Mouse (Mus musculus) limb, embryonic 12.5 days (tissue): ENCODE results near the gene Igflr1. TPM values are rescaled to one million over a fixed set of nuclear protein-coding genes. Genes with fewer than 3 reads are reported as not detected.

Source experiments
- ATAC-seq: fragments of 200-750 bp; cut with Nextera tagmentation; 2 replicates; pipeline ENCODE4 v1.8.0; 2017; ENCODE audit warnings: low read depth, moderate TSS enrichment; ENCODE audit not compliant: insufficient number of reproducible peaks, insufficient read depth, low FRiP score, low TSS enrichment
- H3K27ac ChIP-seq: fragments of 300-500 bp; sonication (generic); 2 replicates; pipeline ENCODE4 v1.5.1; 2016; ENCODE audit warnings: mild to moderate bottlenecking, moderate library complexity
- H3K27me3 ChIP-seq: fragments of 300-500 bp; sonication (generic); 2 replicates; pipeline ENCODE4 v1.6.1; 2016; ENCODE audit warnings: mild to moderate bottlenecking, moderate library complexity
- H3K36me3 ChIP-seq: fragments of 300-500 bp; sonication (generic); 2 replicates; pipeline ENCODE4 v1.6.1; 2016; ENCODE audit warnings: mild to moderate bottlenecking, moderate library complexity
- H3K4me1 ChIP-seq: fragments of 300-500 bp; sonication (generic); replicated peaks from 2 replicates; pipeline ENCODE4 v1.6.1; 2016
- H3K4me2 ChIP-seq: fragments of 300-500 bp; sonication (generic); 2 replicates; pipeline ENCODE4 v1.6.1; 2016; ENCODE audit warnings: mild to moderate bottlenecking, moderate library complexity
- H3K4me3 ChIP-seq: fragments of 300-500 bp; sonication (generic); replicated peaks from 2 replicates; pipeline ENCODE4 v1.5.1; 2016; ENCODE audit warnings: mild to moderate bottlenecking
- H3K9ac ChIP-seq: fragments of 300-500 bp; sonication (generic); replicated peaks from 2 replicates; pipeline ENCODE4 v1.6.1; 2016; ENCODE audit warnings: mild to moderate bottlenecking, moderate library complexity
- H3K9me3 ChIP-seq: fragments of 300-500 bp; sonication (generic); 2 replicates; pipeline ENCODE4 v1.6.1; 2016; ENCODE audit warnings: mild to moderate bottlenecking, moderate library complexity
- WGBS: fragments of 180-500 bp; shearing (Covaris S2); methylation state at CpG from one replicate; pipeline ENCODE4 v1.1.7; 2016; 5-methylcytosine and 5-hydroxymethylcytosine counted together
- polyA plus RNA-seq: library from polyadenylated mRNA; unstranded; fragments of >200 nt; fragmentation: Nextera tagmentation; extraction: Ambion mirVana; gene quantifications from 2 replicates; pipeline ENCODE4 v1.2.1, GENCODE M21; 2016

Gene Igflr1
- polyA plus RNA-seq, 1 experiment from 2014 or later = 3.2 TPM

- ATAC-seq = no peak
- Histone ChIP-seq H3K4me1 (peaks cover 15% of the 10 kb centered on the region), H3K9me3 (no peaks in the 10 kb centered on the region), H3K27ac (no peak overlapping the region), H3K36me3 (peaks cover 60% of the 10 kb centered on the region), H3K4me3 (no peak overlapping the region), H3K27me3 (no peaks in the 10 kb centered on the region), H3K4me2 (no peak overlapping the region), H3K9ac (no peak overlapping the region)
- 89% methylated on average over 9 of the region's 9 CpGs for WGBS
Observed at GRCm38 (mm10) chr7:30566033-30566432, 806 bp downstream of the Igflr1 start.

- Histone ChIP-seq H3K4me3 (no peak overlapping the region), H3K9me3 (no peaks in the 10 kb centered on the region), H3K27ac (no peak overlapping the region), H3K4me2 (no peak overlapping the region), H3K9ac (no peak overlapping the region), H3K36me3 (peaks cover 75% of the 10 kb centered on the region), H3K27me3 (no peaks in the 10 kb centered on the region), H3K4me1 (peaks cover 7% of the 10 kb centered on the region)
- no peak for ATAC-seq
- 88% methylated on average over 11 of the region's 11 CpGs for WGBS
Observed at GRCm38 (mm10) chr7:30567555-30567954, 2.3 kb downstream of the Igflr1 start.

GRCm38 (mm10) chr7:30572389-30572788 lies 7.2 kb downstream of the Igflr1 start:
- no peaks in the 10 kb centered on the region for H3K4me1 ChIP-seq
- no peak overlapping the region for H3K9ac ChIP-seq
- whole genome bisulfite sequencing = 92% methylated on average over 5 of the region's 5 CpGs
- no peaks in the 10 kb centered on the region for H3K27me3 ChIP-seq
- H3K4me2 ChIP-seq = no peak overlapping the region
- H3K27ac ChIP-seq = no peak overlapping the region
- ATAC-seq = no peak
- H3K36me3 ChIP-seq = peaks cover 97% of the 10 kb centered on the region
- no peak overlapping the region for H3K4me3 ChIP-seq
- no peaks in the 10 kb centered on the region for H3K9me3 ChIP-seq

GRCm38 (mm10) chr7:30572969-30573368 lies 7.7 kb downstream of the Igflr1 start:
- no peak overlapping the region for H3K4me2 ChIP-seq
- no peaks in the 10 kb centered on the region for H3K27me3 ChIP-seq
- no peak overlapping the region for H3K9ac ChIP-seq
- ATAC-seq = no peak
- no peaks in the 10 kb centered on the region for H3K4me1 ChIP-seq
- no peaks in the 10 kb centered on the region for H3K9me3 ChIP-seq
- no peak overlapping the region for H3K27ac ChIP-seq
- H3K4me3 ChIP-seq = no peak overlapping the region
- WGBS = 78% methylated on average over 2 of the region's 2 CpGs
- peaks cover 100% of the 10 kb centered on the region for H3K36me3 ChIP-seq

GRCm38 (mm10) chr7:30579950-30580349 lies 14.7 kb downstream of the Igflr1 start:
- H3K4me2 ChIP-seq = no peak overlapping the region
- ATAC-seq = no peak
- no peak overlapping the region for H3K27ac ChIP-seq
- H3K4me1 ChIP-seq = no peaks in the 10 kb centered on the region
- peaks cover 100% of the 10 kb centered on the region for H3K36me3 ChIP-seq
- H3K4me3 ChIP-seq = no peak overlapping the region
- H3K9ac ChIP-seq = no peak overlapping the region
- WGBS = 91% methylated on average over 8 of the region's 8 CpGs
- no peaks in the 10 kb centered on the region for H3K9me3 ChIP-seq
- H3K27me3 ChIP-seq = no peaks in the 10 kb centered on the region

GRCm38 (mm10) chr7:30581547-30581946 lies 16.3 kb downstream of the Igflr1 start:
- Histone ChIP-seq H3K4me2 (no peak overlapping the region), H3K9me3 (no peaks in the 10 kb centered on the region), H3K4me1 (peaks cover 2% of the 10 kb centered on the region; the same call in 1 of the 2 replicates), H3K36me3 (peaks cover 100% of the 10 kb centered on the region), H3K9ac (no peak overlapping the region), H3K4me3 (no peak overlapping the region), H3K27me3 (no peaks in the 10 kb centered on the region), H3K27ac (no peak overlapping the region)
- no peak for ATAC-seq
- WGBS = 98% methylated on average over 16 of the region's 16 CpGs

GRCm38 (mm10) chr7:30584339-30584738 lies 19.1 kb downstream of the Igflr1 start:
- Histone ChIP-seq H3K9ac (no peak overlapping the region), H3K27ac (no peak overlapping the region), H3K27me3 (no peaks in the 10 kb centered on the region), H3K9me3 (no peaks in the 10 kb centered on the region), H3K4me1 (peaks cover 14% of the 10 kb centered on the region), H3K4me3 (no peak overlapping the region), H3K36me3 (peaks cover 75% of the 10 kb centered on the region), H3K4me2 (no peak overlapping the region)
- 94% methylated on average over 10 of the region's 10 CpGs for WGBS
- no peak for ATAC-seq

GRCm38 (mm10) chr7:30585170-30585569 lies 19.9 kb downstream of the Igflr1 start:
- Histone ChIP-seq H3K27ac (no peak overlapping the region), H3K27me3 (no peaks in the 10 kb centered on the region), H3K36me3 (peaks cover 67% of the 10 kb centered on the region), H3K9me3 (no peaks in the 10 kb centered on the region), H3K9ac (no peak overlapping the region), H3K4me3 (no peak overlapping the region), H3K4me2 (no peak overlapping the region), H3K4me1 (peaks cover 20% of the 10 kb centered on the region)
- ATAC-seq = no peak
- over 99% methylated on average over 7 of the region's 7 CpGs for WGBS

- H3K4me1 ChIP-seq = peaks cover 20% of the 10 kb centered on the region
- H3K27ac ChIP-seq = no peak overlapping the region
- WGBS = 90% methylated on average over 28 of the region's 28 CpGs
- peaks cover 53% of the 10 kb centered on the region for H3K36me3 ChIP-seq
- no peaks in the 10 kb centered on the region for H3K27me3 ChIP-seq
- no peak overlapping the region for H3K4me3 ChIP-seq
- H3K4me2 ChIP-seq = peak overlapping the region; percentile 94
- no peak for ATAC-seq
- peak overlapping the region; percentile 98; the same call in 1 of the 2 replicates for H3K9ac ChIP-seq
- no peaks in the 10 kb centered on the region for H3K9me3 ChIP-seq
Observed at GRCm38 (mm10) chr7:30586455-30587020, 21.3 kb downstream of the Igflr1 start.

GRCm38 (mm10) chr7:30587842-30588667 lies 22.8 kb downstream of the Igflr1 start:
- peaks cover 20% of the 10 kb centered on the region for H3K4me1 ChIP-seq
- peak; percentile 20 for ATAC-seq
- H3K4me3 ChIP-seq = peak overlapping the region; percentile 99
- peak overlapping the region; percentile 98 for H3K9ac ChIP-seq
- no peaks in the 10 kb centered on the region for H3K27me3 ChIP-seq
- no peaks in the 10 kb centered on the region for H3K9me3 ChIP-seq
- H3K4me2 ChIP-seq = peak overlapping the region; percentile 94
- under 1% methylated on average over 56 of the region's 67 CpGs for WGBS
- H3K27ac ChIP-seq = peak overlapping the region; percentile 92
- peaks cover 38% of the 10 kb centered on the region for H3K36me3 ChIP-seq

GRCm38 (mm10) chr7:30588676-30589434 lies 23.6 kb downstream of the Igflr1 start, which contains the start of gene Kmt2b:
Kmt2b (minus strand) TSS chr7:30588726.
- peaks cover 30% of the 10 kb centered on the region for H3K36me3 ChIP-seq
- peak within 1 kb of the TSS; percentile 98 for H3K9ac ChIP-seq
- H3K9me3 ChIP-seq = no peaks in the 10 kb centered on the region
- peaks cover 20% of the 10 kb centered on the region for H3K4me1 ChIP-seq
- H3K4me3 ChIP-seq = peak within 1 kb of the TSS; percentile 99
- WGBS = under 1% methylated on average over 56 of the region's 68 CpGs
- H3K27ac ChIP-seq = peak within 1 kb of the TSS; percentile 92
- peak within 1 kb of the TSS; percentile 94 for H3K4me2 ChIP-seq
- H3K27me3 ChIP-seq = no peaks in the 10 kb centered on the region
- peak; percentile 96 for ATAC-seq
